Mouse (Mus musculus) thymus, postnatal 25 days (tissue): ENCODE results near the gene Olfr449.

Source experiments
- DNase-seq: peaks from one replicate; pipeline ENCODE4 v3.0.0; 2022

Gene Olfr449

DNA sequence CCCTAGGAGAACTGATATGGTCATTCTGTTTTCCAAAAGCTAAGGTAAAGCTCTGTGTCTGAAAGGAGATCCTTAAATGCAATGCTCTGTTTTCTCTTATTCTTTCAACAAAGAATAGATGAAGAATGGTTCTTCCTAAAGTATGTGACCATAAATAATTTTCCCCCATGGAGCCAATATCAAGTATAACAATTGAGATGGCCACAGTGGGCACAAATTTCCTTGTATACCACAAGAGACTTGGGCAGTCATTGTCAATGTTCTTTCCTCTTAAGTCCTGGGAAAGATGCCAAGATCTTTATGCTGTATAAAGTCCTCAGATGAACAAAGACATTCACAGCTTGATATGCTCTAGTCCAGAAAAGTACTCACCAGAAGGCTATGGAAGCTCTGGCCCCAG lies at the start of gene Olfr449:
Olfr449 (plus strand) TSS at position 301 of the 400 bp plus-strand sequence.
- no peak for DNase-seq

GRCm38 (mm10) chr6:42784793-42785192 lies 49.4 kb upstream of the Olfr449 start, which contains the start of gene Olfr452:
TSS of gene Olfr452 (plus strand) at chr6:42785093.
- no peak for DNase-seq

DNA sequence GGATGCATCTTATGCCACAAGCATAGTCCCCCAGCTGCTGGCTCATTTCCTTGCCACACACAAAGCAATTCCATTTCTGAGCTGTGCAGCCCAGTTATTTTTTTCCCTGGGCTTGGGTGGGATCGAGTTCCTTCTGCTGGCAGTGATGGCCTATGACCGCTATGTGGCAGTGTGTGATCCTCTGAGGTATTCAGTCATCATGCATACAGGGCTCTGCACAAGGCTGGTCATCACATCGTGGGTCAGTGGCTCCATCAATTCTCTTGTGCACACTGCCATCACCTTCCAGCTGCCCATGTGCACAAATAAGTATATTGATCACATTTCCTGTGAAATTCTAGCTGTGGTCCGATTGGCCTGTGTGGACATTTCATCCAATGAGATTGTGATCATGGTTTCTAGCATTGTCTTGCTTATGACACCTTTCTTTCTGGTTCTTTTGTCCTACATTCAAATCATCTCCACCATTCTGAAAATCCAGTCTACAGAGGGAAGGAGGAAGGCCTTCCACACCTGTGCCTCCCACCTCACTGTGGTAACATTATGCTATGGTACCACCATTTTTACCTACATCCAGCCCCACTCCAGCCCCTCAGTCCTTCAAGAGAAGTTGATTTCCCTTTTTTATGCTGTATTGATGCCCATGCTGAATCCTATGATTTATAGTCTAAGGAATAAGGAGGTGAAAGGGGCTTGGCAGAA lies 43.8 kb upstream of the Olfr449 start:
- DNase-seq: no peak

DNA sequence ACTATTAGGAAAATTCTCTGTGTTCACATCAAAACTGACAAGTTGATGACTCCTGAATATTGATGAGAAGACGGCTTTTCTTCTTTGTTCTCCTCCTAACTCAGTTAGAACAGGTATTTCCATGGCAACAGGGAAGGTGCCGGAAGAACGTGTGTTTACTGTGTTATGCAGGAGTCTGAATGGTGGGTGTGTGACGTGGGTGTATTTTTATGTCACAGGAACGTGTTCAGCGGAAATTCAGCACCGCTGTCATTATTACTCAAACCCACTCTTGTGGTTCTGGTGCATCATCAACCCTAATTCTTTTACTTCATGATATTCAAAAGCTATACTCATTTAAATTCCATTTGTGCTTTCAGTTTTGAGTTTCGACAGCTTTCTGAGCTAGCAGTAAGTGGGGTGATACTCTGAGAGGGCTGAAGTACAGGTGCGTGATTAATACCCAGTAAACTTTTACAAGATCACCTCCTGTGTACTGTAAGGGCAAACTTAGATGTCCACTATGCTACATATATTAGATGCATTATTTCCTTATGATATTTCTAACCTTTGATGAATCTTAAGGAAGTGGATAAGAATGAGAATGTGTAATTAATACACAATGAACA lies 43.1 kb upstream of the Olfr449 start:
- DNase-seq: no peak

- no peak for DNase-seq
These were observed 39.2 kb upstream of the Olfr449 start for GRCm38 (mm10) chr6:42794982-42795381.

GRCm38 (mm10) chr6:42811639-42812038 lies 22.5 kb upstream of the Olfr449 start, which contains the start of gene Olfr450:
TSS of gene Olfr450 (plus strand) at chr6:42811939.
- DNase-seq: no peak

DNA sequence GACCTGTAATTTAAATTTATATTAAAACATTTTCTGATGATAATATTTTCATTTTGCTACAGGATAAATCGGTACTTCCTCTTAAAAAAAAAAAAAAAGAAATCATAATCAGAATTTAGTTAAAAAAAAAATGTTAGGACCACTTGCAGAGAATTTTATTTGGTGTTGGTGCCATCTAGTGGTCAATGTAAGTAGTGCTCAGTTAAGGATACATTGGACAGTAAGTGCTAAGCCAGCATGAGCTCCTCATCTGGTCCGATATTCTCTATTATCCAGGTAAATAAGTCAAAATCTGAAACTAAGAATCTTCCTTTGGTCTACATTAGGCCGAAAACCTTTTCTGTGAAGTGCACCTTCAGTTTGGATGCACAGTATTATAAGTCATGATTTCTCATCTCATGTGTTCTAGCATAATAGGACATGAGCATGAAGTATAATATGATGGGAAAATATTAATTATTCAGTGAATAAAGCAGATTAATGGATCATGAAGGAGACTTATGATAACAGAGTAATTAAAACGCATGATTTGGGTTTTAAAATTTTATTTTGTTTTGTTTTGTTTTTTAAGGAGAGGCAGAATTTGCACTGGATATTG lies 26.1 kb downstream of the Olfr449 start:
- DNase-seq: no peak

DNA sequence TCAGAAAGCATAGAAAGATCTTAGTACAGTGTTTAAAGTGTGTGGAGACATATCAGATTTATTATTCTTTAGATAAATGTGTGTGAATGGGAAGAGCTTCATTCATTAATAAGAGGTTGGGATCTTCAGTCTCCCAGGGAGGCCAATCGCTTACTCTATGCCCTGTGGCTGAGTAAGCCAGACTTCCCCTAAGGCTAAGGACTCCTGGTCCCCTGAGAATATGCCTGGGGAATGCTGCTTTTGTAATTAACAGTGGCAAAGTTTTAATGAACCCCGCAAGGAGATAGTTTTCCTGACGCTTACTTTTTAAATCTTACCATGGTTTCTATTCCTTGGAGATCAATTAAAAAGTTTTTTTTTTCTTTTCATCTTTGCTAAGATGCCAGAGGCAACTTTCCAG lies 35.5 kb downstream of the Olfr449 start:
- no peak for DNase-seq

GRCm38 (mm10) chr6:42876323-42876722 lies 42.1 kb downstream of the Olfr449 start:
- no peak for DNase-seq
